Mouse (Mus musculus) cerebellum, postnatal 36 days (tissue): ENCODE results near the gene Agbl4.

Source experiments
- DNase-seq, 2 experiments: peaks; one replicate each; pipeline ENCODE4 v3.0.0; 2021 to 2022; ENCODE audit warnings: mixed read lengths in 2 of 2

Agbl4 gene

GRCm38 (mm10) chr4:111504952-111505351 is 1107.5 kb downstream of the Agbl4 start:
- no peak for DNase-seq

DNA sequence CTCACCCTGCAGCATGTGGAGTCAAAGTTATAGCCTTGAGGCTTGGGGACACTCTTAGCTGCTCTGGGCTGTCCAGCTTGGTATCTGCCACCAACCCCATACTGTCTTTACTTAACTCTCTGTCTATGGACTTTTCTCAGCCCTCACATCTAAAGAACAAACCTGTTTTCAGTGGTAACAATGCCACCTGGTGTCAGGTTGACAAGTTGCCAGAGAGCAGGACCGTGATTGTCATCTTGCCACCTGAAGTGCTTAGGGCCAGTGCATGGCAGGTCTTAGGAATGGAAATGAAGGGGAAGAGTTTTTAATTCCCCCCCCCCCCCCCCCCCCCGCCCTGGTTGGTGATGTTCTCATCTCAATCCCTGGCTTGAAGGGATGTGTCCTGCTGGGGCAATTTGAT is 1112.7 kb downstream of the Agbl4 start:
- no peak for DNase-seq

- no peak for DNase-seq
These were observed 1116.5 kb downstream of the Agbl4 start for GRCm38 (mm10) chr4:111513921-111514320.

- no peak for DNase-seq
These were observed 1118.7 kb downstream of the Agbl4 start for GRCm38 (mm10) chr4:111516136-111516535.

DNA sequence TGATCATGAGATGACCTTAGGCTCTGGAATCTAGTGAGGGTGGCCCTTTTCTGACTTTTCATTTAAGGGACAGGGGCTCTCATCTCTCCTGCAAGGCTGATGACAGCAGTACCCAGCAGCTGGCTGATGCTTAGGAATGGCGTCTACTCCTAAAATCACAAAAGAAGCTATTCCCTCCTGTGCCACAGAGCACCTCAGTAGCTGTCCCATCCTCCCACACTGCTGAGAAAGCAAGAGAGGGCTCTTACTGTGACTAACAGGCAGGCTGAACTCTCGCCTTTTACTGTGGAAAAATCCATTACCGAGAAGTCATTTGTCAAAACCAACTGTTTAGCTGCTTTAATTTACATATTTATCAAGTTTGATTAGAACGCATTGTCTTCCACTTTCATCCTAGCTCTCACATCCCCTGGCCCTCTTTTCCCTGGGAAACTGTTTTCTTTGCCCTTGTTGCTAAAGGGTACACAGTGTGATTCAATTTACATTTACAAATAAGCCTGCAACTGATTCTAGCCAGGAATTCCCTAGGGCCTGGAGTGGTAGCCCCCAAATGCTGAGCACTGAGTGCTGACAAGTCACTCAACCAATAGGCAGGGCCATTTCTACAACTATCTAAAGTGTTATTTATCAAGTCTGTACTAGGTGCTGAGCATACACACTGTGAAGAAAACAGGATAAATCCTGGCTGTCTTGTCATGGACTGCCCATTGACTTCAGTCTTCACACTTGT is 1119.8 kb downstream of the Agbl4 start:
- DNase-seq, result no peak

DNA sequence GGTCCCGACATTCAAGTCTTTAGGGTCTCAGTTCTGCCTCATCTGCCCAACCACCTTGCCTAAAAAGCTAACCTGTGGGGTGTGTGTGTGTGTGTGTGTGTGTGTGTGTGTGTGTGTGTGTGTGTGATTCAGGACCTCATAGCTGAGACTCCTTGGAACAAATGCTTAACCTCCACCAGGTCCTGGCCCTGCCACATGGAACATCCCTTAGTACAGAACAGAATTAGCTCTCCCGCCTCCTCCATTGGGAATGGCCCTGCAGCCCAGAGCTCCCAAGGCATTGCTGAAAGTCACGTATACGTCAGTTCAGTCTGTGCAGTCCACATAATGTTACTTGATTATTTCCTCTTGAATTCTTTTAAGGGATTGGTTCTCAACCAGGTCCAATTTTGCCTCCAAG is 1120.7 kb downstream of the Agbl4 start:
- no peak for DNase-seq

GRCm38 (mm10) chr4:111519267-111519666 is 1121.8 kb downstream of the Agbl4 start:
- DNase-seq, result no peak

- no peak for DNase-seq
These were observed 1122.5 kb downstream of the Agbl4 start for GRCm38 (mm10) chr4:111520006-111520405.

- DNase-seq, result no peak
These were observed 1125.5 kb downstream of the Agbl4 start for GRCm38 (mm10) chr4:111522974-111523373.

DNA sequence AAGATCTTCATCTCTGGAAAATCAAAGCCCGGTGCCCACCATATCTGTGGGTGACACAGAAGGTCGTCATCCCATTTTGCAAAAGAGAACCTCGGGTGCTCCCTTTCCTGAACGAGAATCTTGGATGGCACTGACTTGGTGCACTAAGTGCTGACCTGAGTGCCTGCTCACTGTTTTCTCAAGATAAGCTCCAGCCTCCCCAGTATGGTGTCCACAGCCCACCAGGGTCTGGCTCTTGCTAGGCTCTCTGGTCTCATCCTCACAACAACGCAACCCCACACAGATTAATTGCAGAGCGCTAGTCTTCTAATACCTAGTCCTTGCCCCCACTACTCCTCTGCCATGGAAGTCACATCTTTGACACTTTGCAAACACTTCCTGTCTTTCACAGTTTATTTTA is 1131.5 kb downstream of the Agbl4 start:
- no peak for DNase-seq

DNA sequence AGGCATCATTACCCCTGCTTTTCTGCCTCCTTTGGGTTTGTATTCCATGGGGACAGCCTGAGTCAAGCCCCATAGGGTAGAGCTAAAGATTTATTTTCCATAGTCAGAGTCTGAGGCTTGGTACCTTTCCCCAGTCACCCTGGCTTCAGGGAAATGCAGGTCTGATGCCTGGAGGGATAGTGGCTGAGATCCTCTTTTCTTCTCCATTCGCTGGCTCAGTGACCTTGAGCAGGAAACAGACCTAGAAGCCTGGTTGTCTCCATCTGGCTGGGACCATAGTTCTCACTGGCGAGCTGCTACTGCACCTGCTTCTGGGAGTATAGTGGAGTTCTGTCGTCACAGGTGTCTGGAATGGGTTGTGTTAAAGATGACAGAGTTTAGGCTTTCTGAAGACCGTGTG is 1132.5 kb downstream of the Agbl4 start:
- DNase-seq, result no peak

GRCm38 (mm10) chr4:111530537-111530936 is 1133.1 kb downstream of the Agbl4 start:
- DNase-seq, result no peak

DNA sequence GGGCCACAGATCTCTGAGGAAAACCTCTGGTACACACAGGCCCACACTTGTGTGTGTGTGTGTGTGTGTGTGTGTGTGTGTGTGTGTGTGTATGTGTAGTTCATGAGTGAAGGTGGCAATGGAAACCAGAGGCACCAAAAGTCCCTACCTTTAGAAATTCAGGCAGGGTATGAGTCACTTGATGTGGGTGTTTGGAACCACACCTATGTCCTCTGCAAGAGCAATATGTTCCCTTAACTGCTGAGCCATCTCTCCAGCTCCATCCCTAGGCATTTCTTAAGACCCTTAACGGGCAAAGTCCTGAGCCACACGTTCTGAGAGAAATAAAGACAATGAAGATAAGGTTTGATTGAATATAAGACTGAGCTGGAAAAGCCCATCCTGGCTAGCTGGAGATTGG is 1147.2 kb downstream of the Agbl4 start:
- no peak for DNase-seq

GRCm38 (mm10) chr4:111546009-111546408 is 1148.5 kb downstream of the Agbl4 start:
- no peak for DNase-seq

- no peak for DNase-seq
These were observed 1158.0 kb downstream of the Agbl4 start for GRCm38 (mm10) chr4:111555426-111555825.

- DNase-seq, result no peak
These were observed 1179.8 kb downstream of the Agbl4 start for GRCm38 (mm10) chr4:111577087-111577773.

- DNase-seq, result no peak
These were observed 1181.8 kb downstream of the Agbl4 start for GRCm38 (mm10) chr4:111579115-111579862.

GRCm38 (mm10) chr4:111579863-111580224 is 1182.4 kb downstream of the Agbl4 start:
- DNase-seq, result no peak

DNA sequence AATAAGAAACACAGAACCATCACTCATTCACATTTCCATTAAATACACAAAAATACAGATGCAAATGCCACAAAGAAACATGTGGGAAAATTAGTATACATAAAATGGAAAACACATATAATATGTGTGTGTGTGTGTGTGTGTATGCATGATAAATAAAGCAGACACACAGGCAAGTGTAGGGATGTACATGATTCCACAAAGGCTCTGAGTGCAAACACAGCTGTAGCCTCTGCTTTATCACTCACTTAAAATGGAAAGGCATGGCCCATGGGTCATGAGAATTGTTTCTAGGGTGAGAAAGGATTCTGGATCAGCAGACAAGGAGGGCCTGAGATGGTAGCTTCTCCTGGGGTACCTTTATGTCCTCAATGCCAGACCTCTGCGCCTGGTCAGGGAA is 1182.8 kb downstream of the Agbl4 start:
- DNase-seq, result no peak

GRCm38 (mm10) chr4:111583562-111584237 is 1186.2 kb downstream of the Agbl4 start:
- no peak for DNase-seq

- no peak for DNase-seq
These were observed 1186.8 kb downstream of the Agbl4 start for GRCm38 (mm10) chr4:111584286-111584685.

DNA sequence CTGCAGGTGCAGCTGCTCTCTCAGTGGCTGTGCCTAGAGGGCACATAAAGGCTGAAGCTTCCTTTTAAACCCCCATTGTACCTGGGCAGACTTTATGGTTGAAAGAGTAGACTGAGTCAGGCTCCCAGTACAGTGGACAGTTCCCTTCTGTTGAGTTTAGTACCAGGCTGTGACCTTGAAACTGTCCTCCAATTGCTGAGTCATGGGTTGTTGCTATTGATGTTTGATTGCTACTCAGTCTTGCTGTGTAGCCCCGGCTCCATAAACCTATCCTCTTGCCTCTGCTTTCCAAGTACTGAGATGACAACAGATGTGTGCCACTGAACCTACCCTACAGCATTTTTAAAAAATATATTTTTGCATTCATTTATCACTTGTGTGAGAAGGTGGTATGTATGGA is 1190.8 kb downstream of the Agbl4 start:
- no peak for DNase-seq

DNA sequence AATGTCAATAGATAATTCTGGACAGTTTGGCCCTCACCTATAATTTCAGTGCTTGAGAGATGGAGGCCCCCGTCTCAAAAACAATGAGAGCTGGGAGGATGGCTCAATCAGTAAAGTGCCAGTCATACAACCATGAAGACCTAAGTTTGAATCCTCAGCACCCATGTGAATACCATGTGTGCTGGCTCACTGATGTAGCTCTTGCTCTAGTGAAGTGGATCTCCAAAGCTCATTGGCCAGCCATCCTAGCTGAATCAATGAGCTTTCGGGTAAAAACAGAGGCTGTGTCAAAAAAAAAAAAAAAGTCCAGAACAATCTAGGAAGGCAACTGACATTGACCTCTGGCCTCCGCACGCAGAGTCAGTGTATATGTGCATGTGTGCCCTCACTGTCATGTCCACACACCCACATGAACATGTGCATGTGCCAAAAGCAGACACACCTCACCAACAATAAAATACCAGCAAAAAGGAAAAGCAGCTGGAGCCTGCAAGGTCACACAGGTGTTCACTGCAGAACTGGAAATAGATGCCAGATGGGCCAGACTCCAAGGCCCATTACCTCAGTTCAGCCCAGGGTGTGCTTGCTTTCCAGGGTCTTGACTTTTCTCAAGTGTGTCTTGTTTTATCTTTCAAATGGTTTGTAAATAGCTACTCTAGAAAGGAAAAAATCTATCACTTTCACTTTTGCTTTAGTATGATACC is 1192.2 kb downstream of the Agbl4 start:
- no peak for DNase-seq
